Mouse (Mus musculus): ENCODE data around the gene Gjb5. TPM values are rescaled to one million over a fixed set of nuclear protein-coding genes. Genes with fewer than 3 reads are reported as not detected.
A peak's percentile ranks its signal among the peaks of the same experiment; 100 is the strongest.

Gjb5 gene
- total RNA-seq, 2 experiments from 2014 or later = not detected

GRCm38 (mm10) chr4:127352594-127352993 lies 5.4 kb downstream of the Gjb5 start:
- DNase-seq (ENCODE audit: extremely low spot score in 1 of 2, low spot score in 1 of 2) = no peak

GRCm38 (mm10) chr4:127349560-127350300 lies 8.3 kb downstream of the Gjb5 start:
- no peak for DNase-seq (ENCODE audit: extremely low spot score in 1 of 2, low spot score in 1 of 2)

GRCm38 (mm10) chr4:127345000-127345399 lies 13.0 kb downstream of the Gjb5 start:
- DNase-seq (ENCODE audit: extremely low spot score in 1 of 2, low spot score in 1 of 2) = no peak

- DNase-seq (ENCODE audit: extremely low spot score in 1 of 2, low spot score in 1 of 2) = no peak
These were observed 16.6 kb downstream of the Gjb5 start for GRCm38 (mm10) chr4:127341372-127341771.

GRCm38 (mm10) chr4:127337668-127338067 lies 20.3 kb downstream of the Gjb5 start:
- no peak for DNase-seq (ENCODE audit: extremely low spot score in 1 of 2, low spot score in 1 of 2)

GRCm38 (mm10) chr4:127334870-127335504 lies 23.0 kb downstream of the Gjb5 start:
- DNase-seq (ENCODE audit: extremely low spot score in 1 of 2, low spot score in 1 of 2) = no peak

- DNase-seq (ENCODE audit: extremely low spot score in 1 of 2, low spot score in 1 of 2) = no peak
These were observed 26.8 kb downstream of the Gjb5 start for GRCm38 (mm10) chr4:127331171-127331570.

- no peak for DNase-seq (ENCODE audit: extremely low spot score in 1 of 2, low spot score in 1 of 2)
These were observed 27.5 kb downstream of the Gjb5 start, which contains the start of gene Gjb3 for GRCm38 (mm10) chr4:127330181-127331100. Gene Gjb3 (minus strand): TSS chr4:127330844.

GRCm38 (mm10) chr4:127329751-127330150 lies 28.2 kb downstream of the Gjb5 start:
- DNase-seq (ENCODE audit: extremely low spot score in 1 of 2, low spot score in 1 of 2) = no peak

- no peak for DNase-seq (ENCODE audit: extremely low spot score in 1 of 2, low spot score in 1 of 2)
These were observed 28.9 kb downstream of the Gjb5 start for GRCm38 (mm10) chr4:127329046-127329445.

- no peak for DNase-seq (ENCODE audit: extremely low spot score in 1 of 2, low spot score in 1 of 2)
These were observed 29.6 kb downstream of the Gjb5 start for GRCm38 (mm10) chr4:127328378-127328777.

GRCm38 (mm10) chr4:127327749-127328148 lies 30.2 kb downstream of the Gjb5 start:
- DNase-seq (ENCODE audit: extremely low spot score in 1 of 2, low spot score in 1 of 2) = no peak

- DNase-seq (ENCODE audit: extremely low spot score in 1 of 2, low spot score in 1 of 2) = no peak
These were observed 30.7 kb downstream of the Gjb5 start for GRCm38 (mm10) chr4:127327258-127327657.

GRCm38 (mm10) chr4:127325276-127325675 lies 32.7 kb downstream of the Gjb5 start:
- no peak for DNase-seq (ENCODE audit: extremely low spot score in 1 of 2, low spot score in 1 of 2)

GRCm38 (mm10) chr4:127324759-127325158 lies 33.2 kb downstream of the Gjb5 start:
- DNase-seq (ENCODE audit: extremely low spot score in 1 of 2, low spot score in 1 of 2) = peak; percentile 70 to 96

GRCm38 (mm10) chr4:127324296-127324695 lies 33.7 kb downstream of the Gjb5 start:
- DNase-seq (ENCODE audit: extremely low spot score in 1 of 2, low spot score in 1 of 2) = no peak

GRCm38 (mm10) chr4:127323651-127324050 lies 34.3 kb downstream of the Gjb5 start:
- no peak for DNase-seq (ENCODE audit: extremely low spot score in 1 of 2, low spot score in 1 of 2)

GRCm38 (mm10) chr4:127319613-127320012 lies 38.4 kb downstream of the Gjb5 start:
- peak; percentile 40 to 78 for DNase-seq (ENCODE audit: extremely low spot score in 1 of 2, low spot score in 1 of 2)

- DNase-seq (ENCODE audit: extremely low spot score in 1 of 2, low spot score in 1 of 2) = no peak
These were observed 40.8 kb downstream of the Gjb5 start for GRCm38 (mm10) chr4:127317143-127317542.

GRCm38 (mm10) chr4:127315753-127316152 lies 42.2 kb downstream of the Gjb5 start:
- no peak for DNase-seq (ENCODE audit: extremely low spot score in 1 of 2, low spot score in 1 of 2)

GRCm38 (mm10) chr4:127314585-127314984 lies 43.4 kb downstream of the Gjb5 start:
- DNase-seq (ENCODE audit: extremely low spot score in 1 of 2, low spot score in 1 of 2) = no peak
